Mouse (Mus musculus) naive thymus-derived CD4-positive, alpha-beta T cell, adult 5 months (primary cell): ENCODE results near the gene Stra8. TPM values are rescaled to one million over a fixed set of nuclear protein-coding genes. Genes with fewer than 3 reads are reported as not detected.

Experiments
- polyA plus RNA-seq: library from polyadenylated mRNA; unstranded; fragments of 100-300 nt; shearing (Covaris generic); gene quantifications from one replicate; pipeline ENCODE4 v1.2.1, GENCODE M21; 2017

The Stra8 gene
- not detected for polyA plus RNA-seq

GRCm38 (mm10) chr6:34919956-34920355 is at the start of gene Stra8:
TSS of gene Stra8 (plus strand) at chr6:34920163.

GRCm38 (mm10) chr6:34877509-34878321 is 42.2 kb upstream of the Stra8 start, which contains the start of gene Cyren:
TSS of gene Cyren (minus strand) at chr6:34878060.

GRCm38 (mm10) chr6:34910371-34911219 is 9.4 kb upstream of the Stra8 start, which contains the start of gene Wdr91:
TSS of gene Wdr91 (minus strand) at chr6:34910876.

GRCm38 (mm10) chr6:34988081-34988761 is 68.3 kb downstream of the Stra8 start, which contains the start of gene Slc23a4:
TSS of gene Slc23a4 (minus strand) at chr6:34988404.

Other genes with a start within 250 kb of the Stra8 start
- gene Agbl3, start 139.7 kb upstream of the Stra8 start, polyA plus RNA-seq = 1.4 TPM
- gene Tmem140, start 57.0 kb upstream of the Stra8 start, polyA plus RNA-seq = 5.7 TPM
- 1.3 TPM for gene Cyren, start 42.1 kb upstream of the Stra8 start, polyA plus RNA-seq
- 32.2 TPM for gene Wdr91, start 9.3 kb upstream of the Stra8 start, polyA plus RNA-seq
- gene Slc23a4, start 68.2 kb downstream of the Stra8 start, polyA plus RNA-seq = 0.73 TPM
- 58.7 TPM for gene Cnot4, start 213.6 kb downstream of the Stra8 start, polyA plus RNA-seq